Mouse (Mus musculus) thymus, adult 18-20 months (tissue): ENCODE results near the gene Ldlrad3.

Experiments used
- DNase-seq, 2 experiments: peaks; one replicate each; pipeline ENCODE4 v3.0.0; 2022; ENCODE audit warnings: mixed read lengths in 2 of 2

The Ldlrad3 gene

GRCm38 (mm10) chr2:102113801-102114200 lies 72.4 kb downstream of the Ldlrad3 start:
- DNase-seq: no peak

DNA sequence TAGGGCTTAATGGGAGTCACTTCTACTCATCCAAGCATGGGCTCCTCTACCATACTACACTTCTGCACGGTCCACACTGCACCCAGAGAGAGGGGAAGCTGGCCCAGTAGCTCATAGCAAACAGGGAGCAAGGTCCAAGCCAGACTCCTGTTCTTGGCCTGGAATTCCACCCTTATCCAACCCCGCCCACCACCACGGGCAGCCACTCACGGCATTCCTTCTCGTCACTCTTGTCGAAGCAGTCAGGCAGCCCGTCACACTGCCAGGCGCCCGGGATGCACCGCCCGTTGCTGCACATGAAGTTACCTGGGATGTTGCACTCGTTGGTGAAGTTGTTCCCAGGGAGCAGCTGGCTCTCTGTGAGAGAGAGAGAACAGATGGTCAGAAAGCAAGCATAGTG lies 72.9 kb downstream of the Ldlrad3 start:
- no peak for DNase-seq

DNA sequence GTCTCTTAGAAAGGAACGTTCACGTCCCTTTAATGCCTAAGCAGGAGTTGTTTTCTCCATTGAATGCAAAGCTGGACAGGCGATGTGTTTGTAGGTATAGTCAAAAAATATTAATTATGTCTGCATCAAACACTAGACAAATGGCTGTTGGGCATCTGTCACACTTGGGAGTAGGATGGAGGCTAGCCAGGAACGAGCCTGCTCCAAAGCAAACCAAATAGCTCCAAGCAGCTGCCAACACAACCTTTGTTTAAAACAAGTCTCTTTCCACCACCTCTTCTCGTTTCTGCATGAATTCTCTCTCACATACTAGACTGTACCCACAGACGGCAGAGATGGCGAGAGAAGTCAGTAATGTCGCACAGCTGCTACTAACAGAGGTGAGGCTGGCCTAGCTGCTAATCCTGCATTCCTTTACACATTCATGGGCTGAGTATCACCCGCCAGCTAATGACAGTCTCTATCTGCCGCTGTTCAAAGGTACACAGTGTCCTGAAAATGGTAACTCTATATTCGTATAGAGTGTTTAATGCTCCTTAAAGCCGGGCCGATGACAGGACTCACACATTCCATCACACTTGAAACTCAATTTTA lies 74.2 kb downstream of the Ldlrad3 start:
- DNase-seq: no peak

- peak; percentile 42 to 58 for DNase-seq
These were observed 75.9 kb downstream of the Ldlrad3 start for GRCm38 (mm10) chr2:102110306-102110705.

- DNase-seq: no peak
These were observed 78.9 kb downstream of the Ldlrad3 start for GRCm38 (mm10) chr2:102107280-102107679.

DNA sequence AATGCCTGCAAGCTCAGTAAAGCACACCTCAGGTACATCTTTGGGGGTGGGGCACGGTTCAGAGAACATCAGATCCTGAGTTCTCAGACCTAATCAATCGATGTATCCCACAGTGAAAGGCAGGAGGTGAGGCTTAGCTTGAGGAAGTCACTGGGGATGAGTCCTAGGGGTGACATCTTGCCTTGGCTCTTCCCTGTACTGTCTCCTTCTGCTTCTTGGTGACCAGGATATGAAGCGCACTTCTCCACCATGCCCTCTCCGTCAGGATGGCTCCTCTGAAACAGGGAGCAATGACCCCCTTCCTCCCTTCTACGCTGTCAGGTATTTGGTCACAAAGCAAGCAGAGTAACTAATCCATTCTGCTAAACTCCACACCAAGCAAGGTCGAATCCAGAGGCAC lies 79.5 kb downstream of the Ldlrad3 start:
- DNase-seq: no peak

DNA sequence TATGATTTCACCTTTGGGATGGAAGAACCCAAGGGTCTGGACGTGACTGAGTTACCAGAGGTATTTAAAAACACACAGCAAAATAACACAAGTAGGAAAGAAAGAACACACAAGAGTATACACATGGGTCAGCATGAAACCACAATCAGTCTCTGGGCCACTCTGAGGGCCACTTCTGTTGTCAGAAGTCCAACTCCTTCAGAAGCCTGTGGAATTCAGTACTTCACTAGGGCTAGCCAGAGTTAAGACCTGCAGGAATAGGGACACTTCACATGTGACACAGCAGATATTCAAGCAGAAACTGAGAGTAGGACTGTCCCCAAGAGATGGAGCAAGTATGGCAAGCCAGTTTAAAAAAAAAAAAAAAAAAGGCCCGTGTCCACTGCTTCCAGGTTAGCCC lies 80.7 kb downstream of the Ldlrad3 start:
- DNase-seq: no peak

DNA sequence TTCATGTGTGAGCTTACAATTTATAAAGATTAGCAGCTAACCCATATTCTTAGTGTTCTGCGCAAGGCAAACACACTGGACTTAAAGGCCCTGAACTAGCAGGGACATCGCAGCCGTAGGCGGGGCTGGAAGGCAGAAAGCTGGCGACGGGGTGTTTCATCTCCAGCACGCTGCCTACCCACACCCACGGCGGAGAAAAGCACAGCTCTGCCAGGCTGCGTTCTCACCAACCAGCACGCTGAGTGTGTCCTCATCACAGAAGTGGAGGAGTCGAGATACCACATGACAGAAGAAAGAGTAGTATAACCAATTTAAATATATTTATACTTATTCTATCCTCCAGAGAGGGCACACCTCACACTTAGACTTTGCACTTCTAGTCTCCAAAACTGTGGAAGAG lies 82.2 kb downstream of the Ldlrad3 start:
- DNase-seq: no peak

- no peak for DNase-seq
These were observed 85.7 kb downstream of the Ldlrad3 start for GRCm38 (mm10) chr2:102100490-102100889.

- no peak for DNase-seq
These were observed 86.3 kb downstream of the Ldlrad3 start for GRCm38 (mm10) chr2:102099702-102100450.

- DNase-seq: no peak
These were observed 86.9 kb downstream of the Ldlrad3 start for GRCm38 (mm10) chr2:102099261-102099660.

DNA sequence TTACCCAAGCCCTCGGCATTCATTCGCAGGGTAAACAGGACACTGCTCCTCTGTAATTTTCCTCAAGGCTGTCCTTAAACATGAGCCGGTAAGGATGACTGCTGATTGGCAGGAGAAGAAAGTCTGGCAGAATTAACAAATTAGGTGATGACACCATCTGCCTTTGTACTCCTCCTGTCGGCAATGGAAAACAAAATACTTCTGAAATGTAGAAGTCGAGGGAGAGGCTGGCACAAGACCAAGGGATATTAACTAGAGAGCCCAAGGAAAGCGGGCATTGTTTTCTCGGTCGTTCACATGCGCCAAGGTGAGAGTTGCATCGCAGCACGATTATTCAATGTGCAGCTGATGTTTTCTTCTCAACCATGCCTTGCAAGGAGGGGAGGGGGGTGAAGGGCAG lies 91.4 kb downstream of the Ldlrad3 start:
- DNase-seq: no peak

GRCm38 (mm10) chr2:102094281-102094680 lies 91.9 kb downstream of the Ldlrad3 start:
- DNase-seq: no peak

- DNase-seq: no peak
These were observed 93.6 kb downstream of the Ldlrad3 start for GRCm38 (mm10) chr2:102092579-102092978.

- DNase-seq: peak in 1 of 2 experiments; percentile 53
These were observed 94.5 kb downstream of the Ldlrad3 start for GRCm38 (mm10) chr2:102091516-102092350.

GRCm38 (mm10) chr2:102087787-102088186 lies 98.4 kb downstream of the Ldlrad3 start:
- no peak for DNase-seq

- DNase-seq: no peak
These were observed 99.6 kb downstream of the Ldlrad3 start for GRCm38 (mm10) chr2:102086583-102086982.

DNA sequence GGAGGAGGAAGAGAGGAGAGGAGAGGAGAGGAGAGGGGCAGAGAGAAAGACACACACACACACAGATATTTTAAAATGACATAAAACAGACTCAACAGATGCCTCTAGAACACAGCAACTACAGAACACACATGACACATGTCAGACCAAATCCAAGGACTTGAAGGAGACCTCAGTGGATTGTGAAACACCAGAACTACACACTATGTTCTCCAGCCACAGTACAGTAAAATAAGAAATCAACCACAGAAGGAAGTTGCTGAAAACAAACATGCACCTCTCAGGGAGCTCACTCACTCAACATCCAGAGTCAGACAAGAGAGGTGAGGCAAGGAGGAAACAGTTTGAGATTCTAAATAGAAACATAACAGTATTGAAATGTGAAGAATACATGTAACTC lies 103.4 kb downstream of the Ldlrad3 start:
- DNase-seq: no peak

DNA sequence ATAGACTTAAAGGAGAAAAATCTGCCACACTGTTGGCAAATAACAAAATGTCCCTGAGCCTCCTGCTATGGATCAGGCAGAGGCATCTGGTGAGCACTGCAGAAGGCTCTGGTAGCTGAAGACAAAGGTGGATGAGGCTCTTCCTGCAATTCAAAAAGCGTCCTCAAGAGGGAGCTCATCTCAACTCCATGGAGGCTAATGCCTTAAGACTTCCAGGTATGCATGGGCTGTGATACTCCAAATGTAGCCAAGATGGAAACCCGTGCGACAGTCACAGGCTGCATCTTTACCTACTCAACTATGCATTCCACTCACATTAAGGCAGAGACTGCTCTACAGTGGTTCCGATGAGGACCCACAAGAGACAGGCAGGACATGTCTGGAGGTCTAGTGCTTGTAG lies 108.6 kb downstream of the Ldlrad3 start:
- DNase-seq: peak in 1 of 2 experiments; percentile 65

GRCm38 (mm10) chr2:102076237-102076636 lies 109.9 kb downstream of the Ldlrad3 start:
- peak in 1 of 2 experiments; percentile 59 for DNase-seq

GRCm38 (mm10) chr2:102073266-102074037 lies 112.7 kb downstream of the Ldlrad3 start:
- DNase-seq: peak; percentile 56 to 74

GRCm38 (mm10) chr2:102072859-102073258 lies 113.3 kb downstream of the Ldlrad3 start:
- DNase-seq: peak in 1 of 2 experiments; percentile 36
